Mouse (Mus musculus): ENCODE data around the gene Socs7. TPM values are rescaled to one million over a fixed set of nuclear protein-coding genes. Genes with fewer than 3 reads are reported as not detected.

Gene Socs7
- polyA plus RNA-seq, 1 experiment from 2014 or later = 1.1 TPM

GRCm38 (mm10) chr11:97394146-97394545 is 31.8 kb downstream of the Socs7 start:
- Histone ChIP-seq H3K27me3 (no peaks in the 10 kb centered on the region), H3K4me3 (replicated peaks) (no peak overlapping the region), H3K4me1 (replicated peaks) (peaks cover 19% of the 10 kb centered on the region), H3K27ac (no peak overlapping the region), H3K9ac (no peak overlapping the region), H3K4me2 (no peak overlapping the region), H3K36me3 (peaks cover 65% of the 10 kb centered on the region), H3K9me3 (replicated peaks) (no peaks in the 10 kb centered on the region)
- ATAC-seq (ENCODE audit: low read depth) (no peak), DNase-seq (no peak)
- WGBS (ENCODE audit: insufficient replicate concordance) = 35% methylated on average over 11 of the region's 11 CpGs

DNA sequence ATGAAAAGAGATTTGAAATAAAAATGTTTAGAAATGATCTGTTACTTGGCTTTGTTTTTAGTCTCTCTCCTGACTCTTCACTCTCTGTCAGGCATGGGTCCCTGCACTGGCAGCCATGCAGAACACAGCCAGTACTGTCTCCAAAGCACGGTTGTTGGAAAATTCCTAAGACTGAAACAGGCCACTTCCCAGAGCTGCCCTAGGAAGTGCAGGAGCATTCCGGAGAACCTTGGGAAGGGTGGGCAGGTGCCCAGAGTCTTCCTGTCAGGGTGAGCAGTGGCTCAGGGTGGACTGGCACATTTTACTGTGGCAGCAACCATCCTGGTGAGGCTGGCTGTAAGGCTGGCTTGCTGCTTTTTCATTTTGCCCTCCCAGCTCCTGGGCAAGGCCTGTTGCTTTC is 36.2 kb downstream of the Socs7 start:
- no peaks in the 10 kb centered on the region for H3K9me3 ChIP-seq (replicated peaks)
- peaks cover 26% of the 10 kb centered on the region for H3K36me3 ChIP-seq
- no peak overlapping the region for H3K9ac ChIP-seq
- no peak for ATAC-seq (ENCODE audit: low read depth)
- no peak overlapping the region for H3K27ac ChIP-seq
- peaks cover 15% of the 10 kb centered on the region for H3K27me3 ChIP-seq
- H3K4me2 ChIP-seq = no peak overlapping the region
- 81% methylated on average over 2 of the region's 2 CpGs for WGBS (ENCODE audit: insufficient replicate concordance)
- DNase-seq = no peak
- no peak overlapping the region for H3K4me3 ChIP-seq (replicated peaks)
- peaks cover 20% of the 10 kb centered on the region for H3K4me1 ChIP-seq (replicated peaks)

GRCm38 (mm10) chr11:97399958-97400710 is 37.8 kb downstream of the Socs7 start:
- Histone ChIP-seq H3K4me1 (replicated peaks) (peaks cover 28% of the 10 kb centered on the region), H3K4me3 (replicated peaks) (peak overlapping the region; percentile 43), H3K27me3 (peaks cover 27% of the 10 kb centered on the region), H3K36me3 (peaks cover 12% of the 10 kb centered on the region; the same call in 1 of the 2 replicates), H3K27ac (no peak overlapping the region), H3K9ac (peak overlapping the region; percentile 29; the same call in 1 of the 2 replicates), H3K9me3 (replicated peaks) (no peaks in the 10 kb centered on the region), H3K4me2 (peak overlapping the region; percentile 70)
- DNase-seq = peak; percentile 69
- 5% methylated on average over 23 of the region's 23 CpGs for WGBS (ENCODE audit: insufficient replicate concordance)
- ATAC-seq (ENCODE audit: low read depth) = peak; percentile 57

DNA sequence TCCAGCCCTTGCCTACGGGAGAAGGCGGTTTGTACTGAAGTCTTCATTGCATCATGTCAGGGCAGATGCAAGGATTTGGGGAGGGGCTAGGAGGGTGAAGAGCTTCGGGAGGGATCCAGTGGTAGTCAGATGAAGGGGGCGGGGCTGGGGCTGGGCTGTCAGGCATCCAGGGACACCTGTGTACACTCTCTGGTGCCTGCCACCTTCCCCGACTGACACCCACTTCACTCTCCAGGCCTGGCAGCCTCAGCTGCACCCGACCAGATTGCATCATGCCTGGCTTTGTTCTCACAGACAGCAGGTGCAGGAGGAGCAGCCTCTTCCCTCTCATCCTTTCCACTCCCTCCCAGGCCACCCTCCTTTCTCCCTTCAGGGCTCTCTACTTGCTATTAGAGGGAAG is 38.7 kb downstream of the Socs7 start:
- Histone ChIP-seq H3K4me1 (replicated peaks) (peaks cover 37% of the 10 kb centered on the region), H3K27ac (no peak overlapping the region), H3K4me2 (no peak overlapping the region), H3K9ac (no peak overlapping the region), H3K4me3 (replicated peaks) (no peak overlapping the region), H3K27me3 (peaks cover 36% of the 10 kb centered on the region), H3K36me3 (peaks cover 5% of the 10 kb centered on the region; the same call in 1 of the 2 replicates), H3K9me3 (replicated peaks) (no peaks in the 10 kb centered on the region)
- WGBS (ENCODE audit: insufficient replicate concordance) = 25% methylated on average over 6 of the region's 6 CpGs
- ATAC-seq (ENCODE audit: low read depth) (no peak), DNase-seq (no peak)

GRCm38 (mm10) chr11:97401686-97402435 is 39.5 kb downstream of the Socs7 start:
- DNase-seq = no peak
- H3K4me3 ChIP-seq (replicated peaks) = no peak overlapping the region
- peaks cover 44% of the 10 kb centered on the region for H3K27me3 ChIP-seq
- H3K9ac ChIP-seq = no peak overlapping the region
- ATAC-seq (ENCODE audit: low read depth) = no peak
- H3K4me2 ChIP-seq = no peak overlapping the region
- peaks cover 42% of the 10 kb centered on the region for H3K4me1 ChIP-seq (replicated peaks)
- H3K9me3 ChIP-seq (replicated peaks) = no peaks in the 10 kb centered on the region
- no peak overlapping the region for H3K27ac ChIP-seq
- no peaks in the 10 kb centered on the region for H3K36me3 ChIP-seq
- WGBS (ENCODE audit: insufficient replicate concordance) = 55% methylated on average over 3 of the region's 3 CpGs

DNA sequence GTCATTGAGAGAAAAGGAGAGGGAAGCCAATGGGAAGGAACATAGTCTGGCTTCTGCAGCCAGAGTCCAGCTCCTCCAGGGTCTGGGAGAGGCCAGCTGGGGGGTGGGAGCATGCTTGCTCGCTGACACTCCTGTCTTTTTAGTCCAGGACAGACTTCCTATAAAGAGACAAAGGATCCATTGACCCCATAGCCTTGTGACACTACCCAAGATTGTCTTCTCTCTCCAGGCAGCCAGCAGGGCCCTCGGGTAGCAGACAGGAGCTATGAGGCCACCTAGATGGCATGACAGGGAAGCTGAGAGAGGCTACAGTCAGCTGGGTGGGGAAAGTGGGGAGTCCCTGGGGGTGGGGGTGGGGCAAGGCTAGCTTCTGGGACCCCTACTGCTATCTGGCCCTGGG is 40.4 kb downstream of the Socs7 start:
- Histone ChIP-seq H3K9ac (no peak overlapping the region), H3K27me3 (peaks cover 53% of the 10 kb centered on the region), H3K4me1 (replicated peaks) (peaks cover 42% of the 10 kb centered on the region), H3K27ac (no peak overlapping the region), H3K9me3 (replicated peaks) (no peaks in the 10 kb centered on the region), H3K4me3 (replicated peaks) (no peak overlapping the region), H3K4me2 (no peak overlapping the region), H3K36me3 (no peaks in the 10 kb centered on the region)
- ATAC-seq (ENCODE audit: low read depth) (no peak), DNase-seq (no peak)
- 33% methylated on average over 2 of the region's 2 CpGs for WGBS (ENCODE audit: insufficient replicate concordance)

DNA sequence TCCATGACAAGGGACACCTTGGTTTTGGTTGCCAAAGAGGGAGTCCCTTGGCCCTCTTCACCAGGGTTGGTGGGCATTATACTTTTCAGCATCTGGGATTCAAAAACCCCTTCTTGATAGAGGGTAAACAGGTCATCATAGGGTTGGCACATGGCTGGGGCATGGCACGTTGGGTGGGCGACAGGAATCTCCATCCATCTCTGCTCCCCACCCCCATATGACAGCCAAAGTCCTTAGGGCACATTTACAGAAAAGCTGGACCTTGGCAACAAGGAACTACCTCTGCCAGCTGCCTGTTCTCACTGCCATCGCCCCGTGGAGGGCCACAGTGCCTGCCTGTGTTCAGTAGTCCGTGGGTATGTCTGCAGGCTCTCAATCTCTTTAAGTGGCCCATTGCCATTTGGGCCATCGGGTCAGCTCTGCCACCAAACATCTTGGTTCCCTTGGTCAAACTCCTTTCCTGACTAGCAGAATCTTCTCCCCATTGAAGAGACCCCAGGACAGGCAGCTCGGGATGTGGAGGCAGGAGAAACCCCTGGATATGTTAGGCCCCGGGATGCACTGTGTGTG is 41.3 kb downstream of the Socs7 start:
- Histone ChIP-seq H3K9ac (no peak overlapping the region), H3K4me1 (replicated peaks) (peaks cover 49% of the 10 kb centered on the region), H3K4me3 (replicated peaks) (peak overlapping the region; percentile 64), H3K27me3 (peaks cover 55% of the 10 kb centered on the region), H3K27ac (no peak overlapping the region), H3K9me3 (replicated peaks) (no peaks in the 10 kb centered on the region), H3K4me2 (peak overlapping the region; percentile 98), H3K36me3 (no peaks in the 10 kb centered on the region)
- ATAC-seq (ENCODE audit: low read depth) = no peak
- no peak for DNase-seq
- 41% methylated on average over 8 of the region's 8 CpGs for WGBS (ENCODE audit: insufficient replicate concordance)

GRCm38 (mm10) chr11:97404184-97404760 is 41.9 kb downstream of the Socs7 start:
- peak overlapping the region; percentile 64 for H3K4me3 ChIP-seq (replicated peaks)
- H3K9ac ChIP-seq = peak overlapping the region; percentile 61
- DNase-seq = peak; percentile 40
- no peak overlapping the region for H3K27ac ChIP-seq
- peaks cover 50% of the 10 kb centered on the region for H3K4me1 ChIP-seq (replicated peaks)
- H3K9me3 ChIP-seq (replicated peaks) = no peaks in the 10 kb centered on the region
- ATAC-seq (ENCODE audit: low read depth) = peak; percentile 54
- no peaks in the 10 kb centered on the region for H3K36me3 ChIP-seq
- H3K27me3 ChIP-seq = peaks cover 55% of the 10 kb centered on the region
- peak overlapping the region; percentile 98 for H3K4me2 ChIP-seq
- 0% methylated on average over 45 of the region's 61 CpGs for WGBS (ENCODE audit: insufficient replicate concordance)

GRCm38 (mm10) chr11:97404761-97405190 is 42.4 kb downstream of the Socs7 start:
- WGBS (ENCODE audit: insufficient replicate concordance) = 6% methylated on average over 11 of the region's 11 CpGs
- DNase-seq (no peak), ATAC-seq (ENCODE audit: low read depth) (no peak; the same call in 1 of the 2 replicates)
- Histone ChIP-seq H3K9me3 (replicated peaks) (no peaks in the 10 kb centered on the region), H3K27me3 (peaks cover 55% of the 10 kb centered on the region), H3K9ac (peak overlapping the region; percentile 61), H3K27ac (no peak overlapping the region), H3K36me3 (no peaks in the 10 kb centered on the region), H3K4me2 (peak overlapping the region; percentile 98), H3K4me3 (replicated peaks) (peak overlapping the region; percentile 64), H3K4me1 (replicated peaks) (peaks cover 50% of the 10 kb centered on the region)

- Histone ChIP-seq H3K9me3 (replicated peaks) (no peaks in the 10 kb centered on the region), H3K9ac (no peak overlapping the region), H3K4me3 (replicated peaks) (no peak overlapping the region), H3K27me3 (peaks cover 55% of the 10 kb centered on the region), H3K27ac (no peak overlapping the region), H3K36me3 (no peaks in the 10 kb centered on the region), H3K4me2 (no peak overlapping the region), H3K4me1 (replicated peaks) (peaks cover 36% of the 10 kb centered on the region)
- DNase-seq (no peak), ATAC-seq (ENCODE audit: low read depth) (no peak)
- 67% methylated on average over 10 of the region's 10 CpGs for WGBS (ENCODE audit: insufficient replicate concordance)
Observed at GRCm38 (mm10) chr11:97406094-97406951, 44.0 kb downstream of the Socs7 start.
